Comparison of ENCODE assay signal across 8 mouse cellular contexts in genomic region chr8:70866566-70866965, GRCm38 (mm10). TPM values are rescaled to one million over a fixed set of nuclear protein-coding genes. Genes with fewer than 3 reads are reported as not detected.
A peak's percentile ranks its signal among the peaks of the same experiment; 100 is the strongest.
DNase-seq lines count a peak whose midpoint lies in the region; ATAC-seq lines count a peak whose summit lies in the region.
"Had no signal": no experiment of that assay in that cellular context is flagged by ENCODE, and none has a peak within 500 bp of the region (broad histone marks: within the 10 kb centered on the region; RNA-seq: fewer than 3 reads in every experiment).

No protein-coding gene starts in this region.

- no peak overlapping the region for H3K4me2 ChIP-seq in kidney, embryonic 15.5 days
- peak overlapping the region; percentile 96 for H3K4me2 ChIP-seq in embryonic facial prominence, embryonic 13.5 days
- H3K4me2 ChIP-seq in forebrain, embryonic 16.5 days (ENCODE audit: low read length), result no peak overlapping the region
- H3K4me2 ChIP-seq in midbrain, embryonic 12.5 days (replicated peaks), result peak overlapping the region; percentile 80

- peaks cover 34% of the 10 kb centered on the region for H3K27me3 ChIP-seq in kidney, embryonic 15.5 days
- H3K27me3 ChIP-seq in embryonic facial prominence, embryonic 13.5 days, result peaks cover 30% of the 10 kb centered on the region
- no peaks in the 10 kb centered on the region; the same call in 1 of the 2 replicates for H3K27me3 ChIP-seq in forebrain, embryonic 16.5 days (replicated peaks; ENCODE audit: control insufficient read depth, insufficient read depth, low read length)
- H3K27me3 ChIP-seq in midbrain, embryonic 12.5 days, result peaks cover 27% of the 10 kb centered on the region

- H3K9me3 ChIP-seq in kidney, embryonic 15.5 days (replicated peaks), result no peaks in the 10 kb centered on the region
- H3K9me3 ChIP-seq in embryonic facial prominence, embryonic 13.5 days, result no peaks in the 10 kb centered on the region
- no peaks in the 10 kb centered on the region for H3K9me3 ChIP-seq in forebrain, embryonic 16.5 days (ENCODE audit: control insufficient read depth, low read length)
- H3K9me3 ChIP-seq in midbrain, embryonic 12.5 days, result no peaks in the 10 kb centered on the region

- no peak for DNase-seq in kidney, adult 18-20 months
- no peak for DNase-seq in urinary bladder, postnatal 14 days (ENCODE audit: low spot score)
- DNase-seq in layer of hippocampus, adult 9-10 months (ENCODE audit: low spot score), result no peak
- DNase-seq: kidney, postnatal 4 days had no signal

- WGBS in kidney, embryonic 15.5 days, result 82% methylated on average over 7 of the region's 7 CpGs
- WGBS in embryonic facial prominence, embryonic 13.5 days, result 83% methylated on average over 7 of the region's 7 CpGs
- WGBS in forebrain, embryonic 16.5 days, result 85% methylated on average over 7 of the region's 7 CpGs
- 83% methylated on average over 7 of the region's 7 CpGs for WGBS in midbrain, embryonic 12.5 days

- H3K4me3 ChIP-seq in kidney, embryonic 15.5 days (replicated peaks), result no peak overlapping the region
- 0 out of 2 replicates have a peak overlapping the region, but pooled peaks have one; percentile 52 for H3K4me3 ChIP-seq in embryonic facial prominence, embryonic 13.5 days
- H3K4me3 ChIP-seq in forebrain, embryonic 16.5 days (replicated peaks; ENCODE audit: low read length), result no peak overlapping the region
- no peak overlapping the region for H3K4me3 ChIP-seq in midbrain, embryonic 12.5 days

- H3K27ac ChIP-seq in kidney, embryonic 15.5 days, result peak overlapping the region; percentile 77; the same call in 1 of the 2 replicates
- peak overlapping the region; percentile 90; the same call in 1 of the 2 replicates for H3K27ac ChIP-seq in embryonic facial prominence, embryonic 13.5 days
- H3K27ac ChIP-seq in forebrain, embryonic 16.5 days (ENCODE audit: low read length), result peak overlapping the region; percentile 91
- H3K27ac ChIP-seq in midbrain, embryonic 12.5 days (replicated peaks), result peak overlapping the region; percentile 96

- ATAC-seq in kidney, embryonic 15.5 days (replicated peaks; ENCODE audit: low FRiP score), result no peak
- ATAC-seq in embryonic facial prominence, embryonic 13.5 days (ENCODE audit: insufficient number of reproducible peaks, insufficient read depth, low FRiP score, low TSS enrichment, low read depth), result no peak
- no peak for ATAC-seq in forebrain, embryonic 16.5 days
- no peak for ATAC-seq in midbrain, embryonic 12.5 days (ENCODE audit: low FRiP score, low read depth)

- peaks cover 9% of the 10 kb centered on the region; the same call in 1 of the 2 replicates for H3K36me3 ChIP-seq in kidney, embryonic 15.5 days
- H3K36me3 ChIP-seq in embryonic facial prominence, embryonic 13.5 days, result peaks cover 8% of the 10 kb centered on the region
- H3K36me3 ChIP-seq in forebrain, embryonic 16.5 days (ENCODE audit: control insufficient read depth, insufficient read depth), result 0 out of 2 replicates have a peak, but pooled peaks cover 5% of the 10 kb centered on the region
- peaks cover 9% of the 10 kb centered on the region for H3K36me3 ChIP-seq in midbrain, embryonic 12.5 days

- no peak overlapping the region for H3K9ac ChIP-seq in kidney, embryonic 15.5 days
- no peak overlapping the region for H3K9ac ChIP-seq in embryonic facial prominence, embryonic 13.5 days
- peak overlapping the region; percentile 76; the same call in 1 of the 2 replicates for H3K9ac ChIP-seq in forebrain, embryonic 16.5 days (replicated peaks; ENCODE audit: low read depth, low read length)
- H3K9ac ChIP-seq in midbrain, embryonic 12.5 days (replicated peaks), result peak overlapping the region; percentile 55; the same call in 1 of the 2 replicates

- H3K4me1 ChIP-seq in kidney, embryonic 15.5 days, result peaks cover 73% of the 10 kb centered on the region
- H3K4me1 ChIP-seq in embryonic facial prominence, embryonic 13.5 days, result peaks cover 57% of the 10 kb centered on the region
- peaks cover 58% of the 10 kb centered on the region for H3K4me1 ChIP-seq in forebrain, embryonic 16.5 days (replicated peaks; ENCODE audit: control insufficient read depth, insufficient read depth, low read length)
- H3K4me1 ChIP-seq in midbrain, embryonic 12.5 days, result peaks cover 67% of the 10 kb centered on the region

RNA-seq across cellular contexts. Expression of gene Kcnn1, which starts 3.5 kb away (rescaled TPM):
- 2.6 and 2.9 TPM in 2 replicates for polyA plus RNA-seq in kidney, embryonic 15.5 days (2015; fragmentation: Nextera tagmentation; extraction: Ambion mirVana)
- polyA plus RNA-seq in embryonic facial prominence, embryonic 13.5 days (2015; fragmentation: Nextera tagmentation; extraction: Ambion mirVana), result 3.2 and 5.3 TPM in 2 replicates
- polyA plus RNA-seq in forebrain, embryonic 16.5 days (2015; fragmentation: Nextera tagmentation; extraction: Ambion mirVana), result 11.2 and 13.4 TPM in 2 replicates
- 27.4 TPM in 2 replicates for polyA plus RNA-seq in midbrain, embryonic 12.5 days (2016; fragmentation: Nextera tagmentation; extraction: Ambion mirVana)

RNA-seq across cellular contexts. Expression of gene Ccdc124, which starts 7.2 kb away (rescaled TPM):
- polyA plus RNA-seq in kidney, embryonic 15.5 days (2015; fragmentation: Nextera tagmentation; extraction: Ambion mirVana), result 115 and 123 TPM in 2 replicates
- 108 and 124 TPM in 2 replicates for polyA plus RNA-seq in embryonic facial prominence, embryonic 13.5 days (2015; fragmentation: Nextera tagmentation; extraction: Ambion mirVana)
- 152 and 167 TPM in 2 replicates for polyA plus RNA-seq in forebrain, embryonic 16.5 days (2015; fragmentation: Nextera tagmentation; extraction: Ambion mirVana)
- 145 and 152 TPM in 2 replicates for polyA plus RNA-seq in midbrain, embryonic 12.5 days (2016; fragmentation: Nextera tagmentation; extraction: Ambion mirVana)

RNA-seq across cellular contexts. Expression of gene Slc5a5, which starts 26.0 kb away (rescaled TPM):
- polyA plus RNA-seq in kidney, embryonic 15.5 days (2015; fragmentation: Nextera tagmentation; extraction: Ambion mirVana), result 0.06 and 0.25 TPM in 2 replicates
- polyA plus RNA-seq in embryonic facial prominence, embryonic 13.5 days (2015; fragmentation: Nextera tagmentation; extraction: Ambion mirVana), result 0.18 and 0.32 TPM in 2 replicates
- polyA plus RNA-seq in forebrain, embryonic 16.5 days (2015; fragmentation: Nextera tagmentation; extraction: Ambion mirVana), result 1.6 and 1.9 TPM in 2 replicates
- 0.55 and 0.69 TPM in 2 replicates for polyA plus RNA-seq in midbrain, embryonic 12.5 days (2016; fragmentation: Nextera tagmentation; extraction: Ambion mirVana)

RNA-seq across cellular contexts. Expression of gene Arrdc2, which starts 27.0 kb away (rescaled TPM):
- 5.0 and 6.5 TPM in 2 replicates for polyA plus RNA-seq in kidney, embryonic 15.5 days (2015; fragmentation: Nextera tagmentation; extraction: Ambion mirVana)
- polyA plus RNA-seq in embryonic facial prominence, embryonic 13.5 days (2015; fragmentation: Nextera tagmentation; extraction: Ambion mirVana), result 5.9 and 7.7 TPM in 2 replicates
- polyA plus RNA-seq in forebrain, embryonic 16.5 days (2015; fragmentation: Nextera tagmentation; extraction: Ambion mirVana), result 7.4 and 8.3 TPM in 2 replicates
- polyA plus RNA-seq in midbrain, embryonic 12.5 days (2016; fragmentation: Nextera tagmentation; extraction: Ambion mirVana), result 10.4 and 10.5 TPM in 2 replicates

RNA-seq across cellular contexts. Expression of gene Rpl18a, which starts 30.6 kb away (rescaled TPM):
- polyA plus RNA-seq in kidney, embryonic 15.5 days (2015; fragmentation: Nextera tagmentation; extraction: Ambion mirVana), result 4,326 and 4,329 TPM in 2 replicates
- polyA plus RNA-seq in embryonic facial prominence, embryonic 13.5 days (2015; fragmentation: Nextera tagmentation; extraction: Ambion mirVana), result 4,412 and 4,959 TPM in 2 replicates
- polyA plus RNA-seq in forebrain, embryonic 16.5 days (2015; fragmentation: Nextera tagmentation; extraction: Ambion mirVana), result 2,480 and 2,641 TPM in 2 replicates
- polyA plus RNA-seq in midbrain, embryonic 12.5 days (2016; fragmentation: Nextera tagmentation; extraction: Ambion mirVana), result 2,550 and 2,750 TPM in 2 replicates

Comparison
In these comparisons a context has a peak if more than half of its experiments do, and no peak if none do; other contexts are left out.
1. H3K4me2 ChIP-seq: peak in embryonic facial prominence, embryonic 13.5 days (single experiment) and midbrain, embryonic 12.5 days (single experiment); none in kidney, embryonic 15.5 days (single experiment) and forebrain, embryonic 16.5 days (single experiment).
2. H3K9ac ChIP-seq: peak in forebrain, embryonic 16.5 days (single experiment) and midbrain, embryonic 12.5 days (single experiment); none in kidney, embryonic 15.5 days (single experiment) and embryonic facial prominence, embryonic 13.5 days (single experiment).
3. Peak in every context shown above with its lines, with median percentiles within 50 percentile points of each other: H3K27ac ChIP-seq.